8 mouse cellular contexts compared by ENCODE assay signal in genomic region chr11:40692511-40693365, GRCm38 (mm10). TPM values are rescaled to one million over a fixed set of nuclear protein-coding genes. Genes with fewer than 3 reads are reported as not detected.
DNase-seq lines count a peak whose midpoint lies in the region; ATAC-seq and TF ChIP-seq lines count a peak whose summit lies in the region.

No protein-coding gene starts in this region.

- TF ChIP-seq CTCF in kidney, postnatal 0 days (IDR thresholded peaks at IDR 0.05; ENCODE audit: low read depth), result no peak; the same call in 1 of the 2 replicates

- under 1% methylated on average over 36 of the region's 36 CpGs for WGBS in heart, embryonic 12.5 days
- under 1% methylated on average over 36 of the region's 36 CpGs for WGBS in kidney, postnatal 0 days
- WGBS in liver, embryonic 11.5 days, result under 1% methylated on average over 36 of the region's 36 CpGs
- WGBS in stomach, embryonic 14.5 days, result under 1% methylated on average over 31 of the region's 36 CpGs

- peak overlapping the region; percentile 71 for H3K4me3 ChIP-seq in heart, embryonic 12.5 days
- H3K4me3 ChIP-seq in kidney, postnatal 0 days (replicated peaks; ENCODE audit: low read depth, low read length), result peak overlapping the region; percentile 94
- H3K4me3 ChIP-seq in liver, embryonic 11.5 days (ENCODE audit: low read depth, low read length), result peak overlapping the region; percentile 89
- peak overlapping the region; percentile 94 for H3K4me3 ChIP-seq in stomach, embryonic 14.5 days (ENCODE audit: low read depth, low read length)

- H3K9ac ChIP-seq in heart, embryonic 12.5 days, result peak overlapping the region; percentile 87
- H3K9ac ChIP-seq in kidney, postnatal 0 days (ENCODE audit: low read depth, low read length), result peak overlapping the region; percentile 91
- H3K9ac ChIP-seq in liver, embryonic 11.5 days (ENCODE audit: low read depth, low read length), result peak overlapping the region; percentile 89
- peak overlapping the region; percentile 65 for H3K9ac ChIP-seq in stomach, embryonic 14.5 days (replicated peaks; ENCODE audit: low read depth, low read length)

- peak overlapping the region; percentile 97 for H3K4me2 ChIP-seq in heart, embryonic 12.5 days
- peak overlapping the region; percentile 92 for H3K4me2 ChIP-seq in kidney, postnatal 0 days (ENCODE audit: low read length)
- peak overlapping the region; percentile 99 for H3K4me2 ChIP-seq in liver, embryonic 11.5 days
- H3K4me2 ChIP-seq in stomach, embryonic 14.5 days (replicated peaks; ENCODE audit: low read depth, low read length), result peak overlapping the region; percentile 92

- peaks cover 20% of the 10 kb centered on the region for H3K4me1 ChIP-seq in heart, embryonic 12.5 days (replicated peaks)
- H3K4me1 ChIP-seq in kidney, postnatal 0 days (replicated peaks; ENCODE audit: insufficient read depth, low read length), result peaks cover 9% of the 10 kb centered on the region; the same call in 1 of the 2 replicates
- peaks cover 13% of the 10 kb centered on the region for H3K4me1 ChIP-seq in liver, embryonic 11.5 days (replicated peaks; ENCODE audit: control insufficient read depth, insufficient read depth, low read length)
- peaks cover 19% of the 10 kb centered on the region; the same call in 1 of the 2 replicates for H3K4me1 ChIP-seq in stomach, embryonic 14.5 days (ENCODE audit: control insufficient read depth, insufficient read depth, low read length)

- no peaks in the 10 kb centered on the region for H3K9me3 ChIP-seq in heart, embryonic 12.5 days (replicated peaks)
- no peaks in the 10 kb centered on the region for H3K9me3 ChIP-seq in kidney, postnatal 0 days (replicated peaks; ENCODE audit: low read length)
- H3K9me3 ChIP-seq in liver, embryonic 11.5 days (ENCODE audit: control insufficient read depth, low read length), result no peaks in the 10 kb centered on the region
- no peaks in the 10 kb centered on the region for H3K9me3 ChIP-seq in stomach, embryonic 14.5 days (ENCODE audit: control insufficient read depth, low read depth, low read length)

- DNase-seq in B cell, adult 2 months, result peak; percentile 94
- peak; percentile 98 for DNase-seq in brain, adult 2 months (ENCODE audit: low read depth, low spot score)
- DNase-seq in kidney, postnatal 0 days (ENCODE audit: low spot score), result peak; percentile 95
- peak; percentile 90 for DNase-seq in liver, embryonic 11.5 days (ENCODE audit: low spot score)
- DNase-seq in naive thymus-derived CD4-positive, alpha-beta T cell, adult 2 months (ENCODE audit: low read depth), result peak; percentile 94

- H3K27me3 ChIP-seq in heart, embryonic 12.5 days (replicated peaks), result no peaks in the 10 kb centered on the region
- no peaks in the 10 kb centered on the region for H3K27me3 ChIP-seq in kidney, postnatal 0 days (ENCODE audit: insufficient read depth, low read length)
- H3K27me3 ChIP-seq in liver, embryonic 11.5 days (replicated peaks; ENCODE audit: control insufficient read depth, insufficient read depth, low read length), result no peaks in the 10 kb centered on the region
- H3K27me3 ChIP-seq in stomach, embryonic 14.5 days (ENCODE audit: control insufficient read depth, insufficient read depth, low read length), result no peaks in the 10 kb centered on the region

- peak overlapping the region; percentile 99 for H3K27ac ChIP-seq in heart, embryonic 12.5 days (ENCODE audit: poor library complexity, severe bottlenecking)
- H3K27ac ChIP-seq in kidney, postnatal 0 days, result peak overlapping the region; percentile 93
- H3K27ac ChIP-seq in liver, embryonic 11.5 days (ENCODE audit: low read depth, low read length), result peak overlapping the region; percentile 100
- peak overlapping the region; percentile 96 for H3K27ac ChIP-seq in stomach, embryonic 14.5 days (ENCODE audit: low read length)

- peak; percentile 95 for ATAC-seq in erythroblast, adult 5-6 weeks (replicated peaks; ENCODE audit: low FRiP score, poor library complexity, severe bottlenecking)
- ATAC-seq in heart, embryonic 12.5 days (ENCODE audit: insufficient number of reproducible peaks, low FRiP score), result peak; percentile 94
- peak; percentile 96 for ATAC-seq in kidney, postnatal 0 days (replicated peaks; ENCODE audit: low FRiP score, low read depth)
- ATAC-seq in liver, embryonic 11.5 days (replicated peaks; ENCODE audit: low FRiP score), result peak; percentile 95
- ATAC-seq in stomach, embryonic 14.5 days (ENCODE audit: insufficient number of reproducible peaks, insufficient read depth, low FRiP score, low read depth), result peak; percentile 96

- H3K36me3 ChIP-seq in heart, embryonic 12.5 days, result peaks cover 5% of the 10 kb centered on the region; the same call in 1 of the 2 replicates
- H3K36me3 ChIP-seq in kidney, postnatal 0 days (ENCODE audit: insufficient read depth, low read length), result no peaks in the 10 kb centered on the region
- no peaks in the 10 kb centered on the region for H3K36me3 ChIP-seq in liver, embryonic 11.5 days (ENCODE audit: control insufficient read depth, insufficient read depth, low read length)
- H3K36me3 ChIP-seq in stomach, embryonic 14.5 days (ENCODE audit: control insufficient read depth, insufficient read depth, low read length), result no peaks in the 10 kb centered on the region

RNA-seq across cellular contexts. Expression of gene Mat2b, which starts 2.3 kb away (rescaled TPM):
- total RNA-seq in erythroblast, adult 5-6 weeks (2015; ENCODE audit: low replicate concordance), result 36.5 and 46.8 TPM in 2 replicates
- total RNA-seq in erythroblast, adult 5-6 weeks (2017; ENCODE audit: low replicate concordance), result 54.5 and 64.7 TPM in 2 replicates
- polyA plus RNA-seq in heart, embryonic 12.5 days (2016; fragmentation: Nextera tagmentation; extraction: Ambion mirVana), result 113 TPM in 2 replicates
- polyA plus RNA-seq in kidney, postnatal 0 days (2015; fragmentation: Nextera tagmentation; extraction: Ambion mirVana), result 118 and 121 TPM in 2 replicates
- 94.2 and 105 TPM in 2 replicates for polyA plus RNA-seq in liver, embryonic 11.5 days (2014; fragmentation: Nextera tagmentation; extraction: Ambion mirVana)
- 91.7 and 93.8 TPM in 2 replicates for polyA plus RNA-seq in stomach, embryonic 14.5 days (2014; fragmentation: Nextera tagmentation; extraction: Ambion mirVana)

RNA-seq across cellular contexts. Expression of gene Hmmr, which starts 40.5 kb away (rescaled TPM):
- total RNA-seq in erythroblast, adult 5-6 weeks (2015; ENCODE audit: low replicate concordance), result 29.6 and 45.6 TPM in 2 replicates
- total RNA-seq in erythroblast, adult 5-6 weeks (2017; ENCODE audit: low replicate concordance), result 53.4 and 59.9 TPM in 2 replicates
- polyA plus RNA-seq in heart, embryonic 12.5 days (2016; fragmentation: Nextera tagmentation; extraction: Ambion mirVana), result 56.7 and 61.9 TPM in 2 replicates
- polyA plus RNA-seq in kidney, postnatal 0 days (2015; fragmentation: Nextera tagmentation; extraction: Ambion mirVana), result 16.4 and 19.3 TPM in 2 replicates
- polyA plus RNA-seq in liver, embryonic 11.5 days (2014; fragmentation: Nextera tagmentation; extraction: Ambion mirVana), result 92.0 and 96.9 TPM in 2 replicates
- 50.5 and 52.2 TPM in 2 replicates for polyA plus RNA-seq in stomach, embryonic 14.5 days (2014; fragmentation: Nextera tagmentation; extraction: Ambion mirVana)

RNA-seq across cellular contexts. Expression of gene Nudcd2, which starts 40.7 kb away (rescaled TPM):
- total RNA-seq in erythroblast, adult 5-6 weeks (2015; ENCODE audit: low replicate concordance), result 25.3 and 43.4 TPM in 2 replicates
- 31.8 and 46.9 TPM in 2 replicates for total RNA-seq in erythroblast, adult 5-6 weeks (2017; ENCODE audit: low replicate concordance)
- polyA plus RNA-seq in heart, embryonic 12.5 days (2016; fragmentation: Nextera tagmentation; extraction: Ambion mirVana), result 113 and 125 TPM in 2 replicates
- 136 and 147 TPM in 2 replicates for polyA plus RNA-seq in kidney, postnatal 0 days (2015; fragmentation: Nextera tagmentation; extraction: Ambion mirVana)
- 191 and 202 TPM in 2 replicates for polyA plus RNA-seq in liver, embryonic 11.5 days (2014; fragmentation: Nextera tagmentation; extraction: Ambion mirVana)
- 143 and 149 TPM in 2 replicates for polyA plus RNA-seq in stomach, embryonic 14.5 days (2014; fragmentation: Nextera tagmentation; extraction: Ambion mirVana)

Comparison
In these comparisons a context has a peak if more than half of its experiments do, and no peak if none do; other contexts are left out.
1. Peak in every context shown above with its lines: DNase-seq, ATAC-seq, H3K4me3 ChIP-seq and H3K27ac ChIP-seq.